Mouse (Mus musculus) liver, embryonic 11.5 days (tissue): Measurements from ENCODE around the gene Slc16a6. TPM values are rescaled to one million over a fixed set of nuclear protein-coding genes. Genes with fewer than 3 reads are reported as not detected.

Source experiments
- ATAC-seq: fragments of 200-750 bp; cut with Nextera tagmentation; replicated peaks from 2 replicates; pipeline ENCODE4 v1.8.0; 2017; ENCODE audit warnings: moderate number of reproducible peaks, mild to moderate bottlenecking, moderate TSS enrichment, moderate library complexity; ENCODE audit not compliant: low FRiP score
- DNase-seq: peaks from one replicate; pipeline ENCODE4 v3.0.0-alpha.2; 2017; ENCODE audit warnings: low spot score
- H3K27ac ChIP-seq: fragments of 300-500 bp; sonication (generic); 2 replicates; pipeline ENCODE4 v1.5.1; 2014; ENCODE audit warnings: mild to moderate bottlenecking, low read depth, low read length, control low read depth
- H3K27me3 ChIP-seq: fragments of 300-500 bp; sonication (generic); replicated peaks from 2 replicates; pipeline ENCODE4 v1.6.1; 2014; ENCODE audit warnings: low read length, mixed read lengths; ENCODE audit not compliant: control insufficient read depth, insufficient read depth
- H3K36me3 ChIP-seq: fragments of 300-500 bp; sonication (generic); 2 replicates; pipeline ENCODE4 v1.6.1; 2014; ENCODE audit warnings: mild to moderate bottlenecking, low read length, moderate library complexity, mixed read lengths; ENCODE audit not compliant: control insufficient read depth, insufficient read depth
- H3K4me1 ChIP-seq: fragments of 300-500 bp; sonication (generic); replicated peaks from 2 replicates; pipeline ENCODE4 v1.6.1; 2014; ENCODE audit warnings: low read length, mixed read lengths; ENCODE audit not compliant: control insufficient read depth, insufficient read depth
- H3K4me2 ChIP-seq: fragments of 300-500 bp; sonication (generic); 2 replicates; pipeline ENCODE4 v1.6.1; 2014; ENCODE audit warnings: mild to moderate bottlenecking, control low read depth, moderate library complexity
- H3K4me3 ChIP-seq: fragments of 300-500 bp; sonication (generic); 2 replicates; pipeline ENCODE4 v1.5.1; 2014; ENCODE audit warnings: low read depth, low read length, control low read depth
- H3K9ac ChIP-seq: fragments of 300-500 bp; sonication (generic); 2 replicates; pipeline ENCODE4 v1.6.1; 2014; ENCODE audit warnings: low read depth, low read length, control low read depth
- H3K9me3 ChIP-seq: fragments of 300-500 bp; sonication (generic); 2 replicates; pipeline ENCODE4 v1.6.1; 2016; ENCODE audit warnings: low read length, inconsistent platforms, mixed read lengths; ENCODE audit not compliant: control insufficient read depth
- WGBS: fragments of 180-500 bp; shearing (Covaris S2); extraction: QIAGEN DNeasy Blood & Tissue Kit; methylation state at CpG from one replicate; pipeline ENCODE4 v1.1.7; 2014; 5-methylcytosine and 5-hydroxymethylcytosine counted together
- polyA plus RNA-seq: library from polyadenylated mRNA; unstranded; fragments of >200 nt; fragmentation: Nextera tagmentation; extraction: Ambion mirVana; gene quantifications from 2 replicates; pipeline ENCODE4 v1.2.1, GENCODE M21; 2014

Slc16a6 gene
- polyA plus RNA-seq, result 52.2 and 58.7 TPM in 2 replicates

- H3K9ac ChIP-seq, result peak within 1 kb of the TSS; percentile 97
- peak within 1 kb of the TSS; percentile 84 for H3K4me2 ChIP-seq
- H3K4me3 ChIP-seq, result peak within 1 kb of the TSS; percentile 85
- DNase-seq, result peak; percentile 97
- WGBS, result under 1% methylated on average over 95 of the region's 111 CpGs
- peaks cover 42% of the 10 kb centered on the region for H3K4me1 ChIP-seq
- H3K27ac ChIP-seq, result peak within 1 kb of the TSS; percentile 98
- H3K36me3 ChIP-seq, result peaks cover 2% of the 10 kb centered on the region; the same call in 1 of the 2 replicates
- H3K27me3 ChIP-seq, result no peaks in the 10 kb centered on the region
- peak; percentile 87 for ATAC-seq
- H3K9me3 ChIP-seq, result no peaks in the 10 kb centered on the region
Measured at GRCm38 (mm10) chr11:109473171-109474085, at the start of gene Slc16a6, which contains the start of gene Arsg. Gene Slc16a6, minus strand, starts transcription at chr11:109473598. Gene Arsg, plus strand, starts transcription at chr11:109473374.

DNA sequence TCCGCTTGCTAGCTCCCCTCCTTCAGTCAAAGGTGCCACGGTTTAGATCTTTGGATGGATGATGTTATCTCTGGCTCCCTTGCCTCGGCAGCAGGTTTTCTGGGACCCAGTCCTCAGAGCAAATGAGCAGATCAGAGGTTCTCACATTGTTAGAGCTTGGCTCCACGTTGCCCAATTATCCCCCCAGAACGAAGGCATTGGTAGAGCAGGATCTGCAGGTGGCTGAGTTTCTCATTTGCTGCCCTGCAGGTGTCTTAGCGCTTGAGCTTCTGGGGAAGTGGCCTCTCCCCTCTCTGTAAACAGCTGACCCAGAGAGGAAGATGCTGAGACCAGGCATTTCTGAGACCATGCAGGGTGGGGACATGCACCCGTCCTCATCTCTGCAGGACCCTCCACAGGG lies 47.6 kb upstream of the Slc16a6 start:
- Histone ChIP-seq H3K27me3 (no peaks in the 10 kb centered on the region), H3K36me3 (no peaks in the 10 kb centered on the region), H3K9me3 (no peaks in the 10 kb centered on the region), H3K27ac (no peak overlapping the region), H3K4me2 (no peak overlapping the region), H3K4me3 (no peak overlapping the region), H3K9ac (no peak overlapping the region), H3K4me1 (peaks cover 4% of the 10 kb centered on the region; the same call in 1 of the 2 replicates)
- no peak for DNase-seq
- no peak for ATAC-seq
- WGBS, result 44% methylated on average over 7 of the region's 7 CpGs

DNA sequence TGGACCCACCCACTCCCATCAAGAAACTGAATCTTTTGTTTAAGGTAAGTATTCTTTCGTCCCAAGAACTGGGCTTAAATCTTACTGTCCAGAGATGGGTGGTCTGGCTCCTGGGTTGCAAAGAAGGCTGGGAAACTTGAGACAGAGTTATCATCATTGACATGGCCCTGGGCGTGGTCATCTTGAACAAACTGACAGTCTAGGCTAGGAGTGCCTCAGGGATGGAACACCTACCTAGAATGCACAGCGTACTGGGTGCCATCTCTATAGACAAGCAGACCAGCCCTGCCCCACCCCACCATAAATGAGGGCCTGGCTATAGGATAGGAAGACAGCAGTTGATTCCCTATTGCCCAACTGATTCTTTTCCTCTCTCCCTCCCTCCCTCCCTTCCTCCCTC lies 44.4 kb upstream of the Slc16a6 start:
- no peak overlapping the region for H3K27ac ChIP-seq
- H3K36me3 ChIP-seq, result no peaks in the 10 kb centered on the region
- peak; percentile 97 for ATAC-seq
- H3K4me2 ChIP-seq, result 0 out of 2 replicates have a peak overlapping the region, but pooled peaks have one; percentile 4
- H3K9ac ChIP-seq, result no peak overlapping the region
- H3K4me3 ChIP-seq, result no peak overlapping the region
- no peak for DNase-seq
- H3K27me3 ChIP-seq, result no peaks in the 10 kb centered on the region
- peaks cover 4% of the 10 kb centered on the region; the same call in 1 of the 2 replicates for H3K4me1 ChIP-seq
- no peaks in the 10 kb centered on the region for H3K9me3 ChIP-seq
- WGBS, result 51% methylated on average over 3 of the region's 3 CpGs

GRCm38 (mm10) chr11:109517330-109517729 lies 43.9 kb upstream of the Slc16a6 start:
- peaks cover 4% of the 10 kb centered on the region; the same call in 1 of the 2 replicates for H3K4me1 ChIP-seq
- H3K9me3 ChIP-seq, result no peaks in the 10 kb centered on the region
- 0 out of 2 replicates have a peak overlapping the region, but pooled peaks have one; percentile 4 for H3K4me2 ChIP-seq
- H3K4me3 ChIP-seq, result no peak overlapping the region
- no peak overlapping the region for H3K27ac ChIP-seq
- WGBS, result 65% methylated on average over 11 of the region's 11 CpGs
- no peaks in the 10 kb centered on the region for H3K27me3 ChIP-seq
- H3K9ac ChIP-seq, result no peak overlapping the region
- no peaks in the 10 kb centered on the region for H3K36me3 ChIP-seq
- ATAC-seq, result peak; percentile 27; the same call in 1 of the 2 replicates
- DNase-seq, result no peak

DNA sequence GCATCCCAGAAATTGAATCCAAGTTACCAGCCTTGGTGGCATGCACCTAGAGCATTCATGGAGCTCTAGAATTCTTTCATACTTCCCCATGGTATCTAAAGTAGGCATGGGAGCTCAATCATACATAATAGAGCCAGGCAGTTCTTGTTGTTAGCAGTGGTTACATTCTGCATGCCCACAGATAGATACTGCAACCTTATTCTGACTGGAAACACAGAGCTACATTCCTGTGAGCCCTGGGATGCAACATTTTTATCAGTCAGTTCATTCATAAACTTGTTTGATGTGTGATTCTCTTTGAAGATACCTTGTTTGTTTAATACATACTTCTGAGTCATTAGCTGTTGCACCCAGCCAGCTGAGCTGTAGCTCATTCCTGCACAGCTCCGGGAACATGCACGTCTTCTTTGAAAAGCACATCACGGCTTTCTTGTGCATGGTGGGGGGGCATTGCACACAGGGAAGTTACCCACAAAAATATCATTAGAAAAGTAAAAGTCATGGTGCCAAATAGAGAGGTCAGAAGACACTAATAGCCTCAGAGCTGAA lies 40.7 kb upstream of the Slc16a6 start:
- no peaks in the 10 kb centered on the region for H3K36me3 ChIP-seq
- H3K9me3 ChIP-seq, result no peaks in the 10 kb centered on the region
- WGBS, result 77% methylated on average over 3 of the region's 3 CpGs
- peaks cover 4% of the 10 kb centered on the region; the same call in 1 of the 2 replicates for H3K4me1 ChIP-seq
- H3K4me3 ChIP-seq, result no peak overlapping the region
- H3K9ac ChIP-seq, result no peak overlapping the region
- no peaks in the 10 kb centered on the region for H3K27me3 ChIP-seq
- H3K27ac ChIP-seq, result no peak overlapping the region
- H3K4me2 ChIP-seq, result no peak overlapping the region
- ATAC-seq (no peak), DNase-seq (no peak)

DNA sequence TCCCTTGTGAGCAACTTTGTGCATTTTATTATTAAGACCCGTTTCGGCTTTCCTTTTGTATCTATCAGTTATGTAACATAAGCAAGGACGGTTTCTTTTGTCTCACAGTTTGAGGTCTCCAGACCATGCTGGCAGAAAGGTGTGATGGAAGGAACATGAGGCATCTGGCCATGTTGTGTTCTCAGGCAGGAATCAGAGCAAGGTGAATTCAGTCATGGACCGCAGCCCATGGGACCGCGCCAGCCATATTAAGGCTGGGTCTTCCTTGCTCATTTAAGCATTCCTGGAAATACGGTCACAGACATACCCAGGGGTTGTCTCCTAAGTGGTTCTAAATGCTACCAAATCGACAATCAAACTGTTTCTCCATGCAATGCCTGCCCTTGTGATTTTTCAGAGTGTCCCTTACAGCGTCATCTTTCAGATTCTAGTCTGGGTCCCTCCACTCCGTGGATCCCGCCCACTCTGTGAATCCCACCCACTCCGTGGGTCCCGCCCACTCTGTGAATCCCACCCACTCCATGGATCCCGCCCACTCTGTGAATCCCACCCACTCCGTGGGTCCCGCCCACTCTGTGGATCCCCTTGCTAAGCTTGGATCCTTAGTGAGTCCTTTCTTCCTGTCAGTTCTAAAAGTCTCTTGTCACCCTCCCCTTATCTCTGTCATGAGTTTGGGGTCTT lies 39.7 kb upstream of the Slc16a6 start:
- Histone ChIP-seq H3K9ac (no peak overlapping the region), H3K27ac (no peak overlapping the region), H3K9me3 (no peaks in the 10 kb centered on the region), H3K4me3 (no peak overlapping the region), H3K4me2 (no peak overlapping the region), H3K4me1 (peaks cover 4% of the 10 kb centered on the region; the same call in 1 of the 2 replicates), H3K36me3 (no peaks in the 10 kb centered on the region), H3K27me3 (no peaks in the 10 kb centered on the region)
- ATAC-seq, result no peak
- no peak for DNase-seq
- WGBS, result 81% methylated on average over 16 of the region's 16 CpGs

GRCm38 (mm10) chr11:109507068-109507467 lies 33.7 kb upstream of the Slc16a6 start:
- H3K27ac ChIP-seq, result no peak overlapping the region
- no peak overlapping the region for H3K4me2 ChIP-seq
- H3K9me3 ChIP-seq, result no peaks in the 10 kb centered on the region
- 79% methylated on average over 3 of the region's 3 CpGs for WGBS
- no peak overlapping the region for H3K4me3 ChIP-seq
- H3K27me3 ChIP-seq, result no peaks in the 10 kb centered on the region
- no peak for DNase-seq
- H3K4me1 ChIP-seq, result peaks cover 6% of the 10 kb centered on the region; the same call in 1 of the 2 replicates
- no peak overlapping the region for H3K9ac ChIP-seq
- ATAC-seq, result no peak
- H3K36me3 ChIP-seq, result no peaks in the 10 kb centered on the region

- Histone ChIP-seq H3K4me2 (no peak overlapping the region), H3K36me3 (no peaks in the 10 kb centered on the region), H3K27ac (no peak overlapping the region), H3K4me3 (no peak overlapping the region), H3K9me3 (no peaks in the 10 kb centered on the region), H3K27me3 (no peaks in the 10 kb centered on the region), H3K4me1 (peaks cover 6% of the 10 kb centered on the region; the same call in 1 of the 2 replicates), H3K9ac (no peak overlapping the region)
- ATAC-seq (no peak), DNase-seq (no peak)
- WGBS, result 88% methylated on average over 4 of the region's 4 CpGs
Measured at GRCm38 (mm10) chr11:109505823-109506222, 32.4 kb upstream of the Slc16a6 start.
